Mouse (Mus musculus): ENCODE results near the gene Ucp2.

DNA sequence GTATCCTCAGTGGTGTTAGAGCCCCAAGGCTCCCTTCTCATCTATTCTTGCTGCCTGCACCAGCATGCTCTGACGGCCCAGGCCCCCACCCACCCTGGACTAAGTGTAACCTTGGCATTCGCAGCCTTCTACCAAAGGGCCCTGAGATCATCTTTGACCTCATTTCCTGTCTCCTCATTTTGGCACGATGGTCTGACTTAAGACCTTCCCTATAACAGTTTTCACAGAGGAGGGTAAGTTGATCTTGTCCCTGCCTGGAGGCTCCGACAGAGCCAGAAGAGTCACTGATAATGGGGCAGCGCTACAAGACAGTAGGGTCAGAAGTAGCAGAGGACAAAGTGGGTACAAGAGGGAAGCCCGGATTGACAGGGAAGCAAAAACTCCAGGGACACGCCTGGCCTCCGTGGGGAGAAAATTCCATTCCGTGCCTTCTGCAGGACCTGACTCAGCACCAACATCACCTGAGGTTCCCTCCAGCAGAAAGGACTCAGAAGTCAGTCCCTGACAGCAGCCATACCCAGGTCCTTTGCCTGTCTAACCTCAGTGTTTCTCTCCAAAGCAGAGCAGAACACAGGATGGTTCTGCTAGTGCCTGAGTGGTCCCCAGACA lies 19.2 kb upstream of the Ucp2 start:
- TF ChIP-seq CTCF (IDR thresholded peaks at IDR 0.05; ENCODE audit: extremely low read depth, insufficient read depth, low read length): no peak
- TF ChIP-seq POLR2A (IDR thresholded peaks at IDR 0.05; ENCODE audit: extremely low read depth, insufficient read depth, low read length): no peak

Data from cortical plate, adult 2 months (tissue).